Mouse (Mus musculus): ENCODE data around the gene H2-Q7. TPM values are rescaled to one million over a fixed set of nuclear protein-coding genes. Genes with fewer than 3 reads are reported as not detected.

Gene H2-Q7
- total RNA-seq, 2 experiments from 2014 or later, result 0.94 to 2.1 TPM

Other genes with a start within 250 kb of the H2-Q7 start
- gene Ltb, start 244.7 kb upstream of the H2-Q7 start, total RNA-seq (2021), result 1 to 10 TPM; 1.0 to 1.6 TPM
- gene Tnf, start 237.1 kb upstream of the H2-Q7 start, total RNA-seq (2021), result under 1 TPM; 0.53 to 0.57 TPM
- gene Lta, start 233.8 kb upstream of the H2-Q7 start, total RNA-seq (2021), result under 1 TPM in 1 of 2 experiments, not detected in 1; 0.19 TPM
- not detected for gene Gm16181, start 218.3 kb upstream of the H2-Q7 start, total RNA-seq (2021)
- gene Atp6v1g2, start 205.5 kb upstream of the H2-Q7 start, total RNA-seq (2021), result 1 to 10 TPM; 2.0 to 2.6 TPM
- 1 to 10 TPM; 8.0 to 8.5 TPM for gene Nfkbil1, start 203.4 kb upstream of the H2-Q7 start, total RNA-seq (2021)
- gene Ddx39b, start 197.4 kb upstream of the H2-Q7 start, total RNA-seq (2021), result 10 to 100 TPM; 83.3 to 97.3 TPM
- 100 to 1,000 TPM in 1 of 2 experiments, 10 to 100 TPM in 1; 87.6 to 133 TPM for gene H2-D1, start 176.4 kb upstream of the H2-Q7 start, total RNA-seq (2021)
- gene H2-Q1, start 118.8 kb upstream of the H2-Q7 start, total RNA-seq (2021), result 1 to 10 TPM; 1.1 to 1.4 TPM
- gene H2-Q2, start 96.9 kb upstream of the H2-Q7 start, total RNA-seq (2021), result 1 to 10 TPM in 1 of 2 experiments, under 1 TPM in 1; 0.64 to 1.4 TPM
- 10 to 100 TPM; 10.1 to 13.8 TPM for gene H2-Q4, start 59.5 kb upstream of the H2-Q7 start, total RNA-seq (2021)
- 1 to 10 TPM in 1 of 2 experiments, under 1 TPM in 1; 0.78 to 1.6 TPM for gene H2-Q6, start 14.3 kb upstream of the H2-Q7 start, total RNA-seq (2021)
- gene H2-Q10, start 30.9 kb downstream of the H2-Q7 start, total RNA-seq (2021), result under 1 TPM; 0.19 to 0.33 TPM
- gene Pou5f1, start 66.9 kb downstream of the H2-Q7 start, total RNA-seq (2021), result not detected
- gene Tcf19, start 77.7 kb downstream of the H2-Q7 start, total RNA-seq (2021), result 1 to 10 TPM; 3.4 to 5.2 TPM
- gene Cchcr1, start 77.9 kb downstream of the H2-Q7 start, total RNA-seq (2021), result 1 to 10 TPM; 2.3 to 2.9 TPM
- not detected for gene Psors1c2, start 94.0 kb downstream of the H2-Q7 start, total RNA-seq (2021)
- gene Cdsn, start 113.0 kb downstream of the H2-Q7 start, total RNA-seq (2021), result under 1 TPM; 0.19 to 0.39 TPM
- gene 2300002M23Rik, start 128.3 kb downstream of the H2-Q7 start, total RNA-seq (2021), result not detected
- not detected for gene Sfta2, start 162.4 kb downstream of the H2-Q7 start, total RNA-seq (2021)
- gene Gm9573, start 187.5 kb downstream of the H2-Q7 start, total RNA-seq (2021), result not detected
- not detected for gene Mucl3, start 204.5 kb downstream of the H2-Q7 start, total RNA-seq (2021)
- gene Vars2, start 228.4 kb downstream of the H2-Q7 start, total RNA-seq (2021), result 10 to 100 TPM; 31.9 to 33.0 TPM
- 10 to 100 TPM; 16.9 to 17.4 TPM for gene Gtf2h4, start 234.6 kb downstream of the H2-Q7 start, total RNA-seq (2021)